Mouse (Mus musculus) liver, embryonic 14.5 days (tissue): Measurements from ENCODE around the gene Rbfox1.

Experiments used
- CTCF ChIP-seq: IDR thresholded peaks from 2 replicates; pipeline ENCODE4 v1.5.1; 2016; ENCODE audit warnings: antibody characterized with exemption, low read depth, control low read depth
- EP300 ChIP-seq: IDR thresholded peaks from 2 replicates; pipeline ENCODE4 v1.6.1; 2016; ENCODE audit warnings: antibody characterized with exemption, low read depth

- TF ChIP-seq CTCF = no peak
- no peak for TF ChIP-seq EP300
Measured at GRCm38 (mm10) chr16:7197953-7198352, 1312.8 kb downstream of the Rbfox1 start.
